Comparison of ENCODE assay signal across 8 mouse cellular contexts in the genomic region with DNA sequence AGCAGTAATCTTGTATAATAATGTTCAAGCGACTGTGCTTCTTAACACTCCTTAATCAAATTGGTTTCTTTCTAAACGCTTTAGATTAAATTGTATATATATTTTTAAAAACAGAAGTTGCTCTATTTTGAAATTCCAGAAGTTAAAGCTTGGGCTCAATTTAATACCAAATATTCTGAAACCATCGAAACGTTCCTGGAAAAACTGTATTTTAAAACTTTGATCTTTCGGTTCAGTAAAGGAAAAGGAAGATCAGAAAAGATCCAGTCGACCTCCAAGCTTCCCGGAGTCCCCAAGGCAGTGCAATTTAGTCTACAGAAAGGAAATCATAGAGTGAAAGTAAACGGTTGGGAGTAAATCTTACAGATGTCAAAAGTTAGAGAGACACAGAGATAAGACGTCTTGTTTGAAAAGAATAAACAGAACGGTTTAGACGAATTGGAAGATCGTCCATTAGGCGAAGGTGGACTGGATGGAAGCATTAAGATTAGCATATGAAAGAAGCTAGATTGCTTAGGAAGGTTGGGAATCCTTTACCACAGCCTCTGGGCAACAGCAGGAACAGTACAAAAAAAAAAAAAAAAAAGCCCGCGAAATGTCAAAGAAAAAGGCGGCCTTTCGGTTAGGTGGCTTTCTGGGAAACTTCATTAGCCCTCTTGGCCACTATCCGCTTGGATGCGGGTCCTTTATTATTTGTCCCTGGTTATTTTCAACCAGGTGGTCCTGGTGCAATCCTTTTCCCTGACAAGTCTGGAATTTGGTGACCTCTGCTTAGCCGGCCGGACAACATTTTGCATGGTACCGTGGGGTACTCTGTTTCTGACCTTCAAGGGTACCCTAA. TPM values are rescaled to one million over a fixed set of nuclear protein-coding genes. Genes with fewer than 3 reads are reported as not detected.
A peak's percentile ranks its signal among the peaks of the same experiment; 100 is the strongest.
DNase-seq lines count a peak whose midpoint lies in the region; ATAC-seq and TF ChIP-seq lines count a peak whose summit lies in the region.

No protein-coding gene starts in this region.

- no peak for TF ChIP-seq POLR2A in myocyte (IDR thresholded peaks at IDR 0.05; ENCODE audit: insufficient read length, low read depth)

- H3ac ChIP-seq in myocyte (ENCODE audit: control insufficient read depth, insufficient read length), result no peak overlapping the region

- ATAC-seq in hindbrain, embryonic 16.5 days, result no peak

- peak; percentile 35 to 61 for DNase-seq in spleen, postnatal 10 days (ENCODE audit: low spot score in 2 of 2)
- DNase-seq in spleen, postnatal 14 days (ENCODE audit: low spot score in 2 of 2), result no peak
- DNase-seq in embryo, embryonic 10 days (ENCODE audit: low spot score), result peak; percentile 45
- no peak for DNase-seq in frontal cortex, adult 2 months (ENCODE audit: extremely low spot score in 1 of 2, low spot score in 1 of 2)
- no peak for DNase-seq in right cerebral cortex, adult 18-20 months
- no peak for DNase-seq in frontal cortex, postnatal 14 days (ENCODE audit: low spot score in 2 of 2)

- H3K27me3 ChIP-seq in hindbrain, embryonic 16.5 days (replicated peaks; ENCODE audit: control insufficient read depth, insufficient read depth, low read length), result no peaks in the 10 kb centered on the region
- no peaks in the 10 kb centered on the region for H3K27me3 ChIP-seq in myocyte (ENCODE audit: control insufficient read depth, insufficient read depth, insufficient read length)

- H3K36me3 ChIP-seq in hindbrain, embryonic 16.5 days (ENCODE audit: control insufficient read depth, insufficient read depth, low read length), result no peaks in the 10 kb centered on the region
- H3K36me3 ChIP-seq in myocyte (ENCODE audit: control insufficient read depth, insufficient read depth), result no peaks in the 10 kb centered on the region

- H3K9ac ChIP-seq in hindbrain, embryonic 16.5 days (ENCODE audit: low read depth, low read length), result peak overlapping the region; percentile 48

- WGBS in hindbrain, embryonic 16.5 days, result 1% methylated on average over 22 of the region's 22 CpGs

- peaks cover 18% of the 10 kb centered on the region for H3K4me1 ChIP-seq in hindbrain, embryonic 16.5 days (ENCODE audit: control insufficient read depth, insufficient read depth, low read depth, low read length)

- no peaks in the 10 kb centered on the region for H3K9me3 ChIP-seq in hindbrain, embryonic 16.5 days (ENCODE audit: control insufficient read depth, low read length)

- H3K4me3 ChIP-seq in hindbrain, embryonic 16.5 days (ENCODE audit: low read length), result peak overlapping the region; percentile 50
- peak overlapping the region; percentile 33 for H3K4me3 ChIP-seq in myocyte

- H3K79me2 ChIP-seq in myocyte (ENCODE audit: control insufficient read depth, insufficient read depth), result no peaks in the 10 kb centered on the region

- H3K27ac ChIP-seq in hindbrain, embryonic 16.5 days (ENCODE audit: low read depth, low read length), result peak overlapping the region; percentile 75

- peak overlapping the region; percentile 66 for H3K4me2 ChIP-seq in hindbrain, embryonic 16.5 days (ENCODE audit: low read length)
- H3K4me2 ChIP-seq in myocyte (ENCODE audit: low read depth), result peak overlapping the region; percentile 87

TF ChIP-seq in myocyte, 11 proteins besides CTCF, POLR2A, EP300 and RAD21:
- TF ChIP-seq CEBPB (IDR thresholded peaks at IDR 0.05; ENCODE audit: insufficient read depth, poor library complexity, severe bottlenecking), result no peak
- no peak for TF ChIP-seq REST (IDR thresholded peaks at IDR 0.05; ENCODE audit: insufficient read depth, insufficient read length)
- TF ChIP-seq MYOG (IDR thresholded peaks at IDR 0.05; ENCODE audit: control insufficient read depth in 1 of 3, insufficient read depth in 1 of 3, insufficient read length in 2 of 3, low read depth in 2 of 3), result no peak
- TF ChIP-seq SRF (IDR thresholded peaks at IDR 0.05; ENCODE audit: control insufficient read depth, insufficient read length, low read depth), result no peak
- TF ChIP-seq MYOD1 (IDR thresholded peaks at IDR 0.05; ENCODE audit: control insufficient read depth in 1 of 3, insufficient read length in 2 of 3, low read depth in 2 of 3), result no peak
- no peak for TF ChIP-seq USF1 (IDR thresholded peaks at IDR 0.05; ENCODE audit: low read depth)
- TF ChIP-seq E2F4 (IDR thresholded peaks at IDR 0.05; ENCODE audit: insufficient read depth), result no peak
TF ChIP-seq in myocyte: peak in this region for 0.

RNA-seq across cellular contexts. Expression of a gene that starts 4.9 kb away (rescaled TPM):
- polyA plus RNA-seq in hindbrain, embryonic 16.5 days (2015; fragmentation: Nextera tagmentation; extraction: Ambion mirVana), result 27.6 and 30.0 TPM in 2 replicates
- polyA plus RNA-seq in myocyte (2012; fragmentation: generic; extraction: Trizol), result 1.8 TPM
- polyA plus RNA-seq in frontal cortex, adult 2 months (2012; rRNA removed), result 3.4 and 4.3 TPM in 2 replicates

RNA-seq across cellular contexts. Expression of a gene that starts 10.8 kb away (rescaled TPM):
- polyA plus RNA-seq in hindbrain, embryonic 16.5 days (2015; fragmentation: Nextera tagmentation; extraction: Ambion mirVana), result 0.85 and 1.3 TPM in 2 replicates
- polyA plus RNA-seq in myocyte (2012; fragmentation: generic; extraction: Trizol), result 2.5 TPM
- 2.8 and 3.4 TPM in 2 replicates for polyA plus RNA-seq in frontal cortex, adult 2 months (2012; rRNA removed)

RNA-seq across cellular contexts. Expression of a gene that starts 12.1 kb away (rescaled TPM):
- polyA plus RNA-seq in hindbrain, embryonic 16.5 days (2015; fragmentation: Nextera tagmentation; extraction: Ambion mirVana), result 0.57 and 1.3 TPM in 2 replicates
- 1.6 TPM for polyA plus RNA-seq in myocyte (2012; fragmentation: generic; extraction: Trizol)
- 1.6 and 1.9 TPM in 2 replicates for polyA plus RNA-seq in frontal cortex, adult 2 months (2012; rRNA removed)

RNA-seq across cellular contexts. Expression of a gene that starts 12.3 kb away (rescaled TPM):
- 0.44 and 0.67 TPM in 2 replicates for polyA plus RNA-seq in hindbrain, embryonic 16.5 days (2015; fragmentation: Nextera tagmentation; extraction: Ambion mirVana)
- polyA plus RNA-seq in myocyte (2012; fragmentation: generic; extraction: Trizol), result 2.1 TPM
- 0.80 and 1.6 TPM in 2 replicates for polyA plus RNA-seq in frontal cortex, adult 2 months (2012; rRNA removed)

RNA-seq across cellular contexts. Expression of a gene that starts 15.1 kb away (rescaled TPM):
- 0.79 and 1.4 TPM in 2 replicates for polyA plus RNA-seq in hindbrain, embryonic 16.5 days (2015; fragmentation: Nextera tagmentation; extraction: Ambion mirVana)
- polyA plus RNA-seq in myocyte (2012; fragmentation: generic; extraction: Trizol), result 7.8 TPM
- 9.7 and 10.4 TPM in 2 replicates for polyA plus RNA-seq in frontal cortex, adult 2 months (2012; rRNA removed)

Comparison
In these comparisons a context has a peak if more than half of its experiments do, and no peak if none do; other contexts are left out.
1. DNase-seq: peak in spleen, postnatal 10 days (2 of 2) and embryo, embryonic 10 days (single experiment); none in spleen, postnatal 14 days (0 of 2), frontal cortex, adult 2 months (0 of 2), right cerebral cortex, adult 18-20 months (single experiment) and frontal cortex, postnatal 14 days (0 of 2).